Mouse (Mus musculus) left cerebral cortex, postnatal 25 days (tissue): ENCODE measurements around the gene Prom1. TPM values are rescaled to one million over a fixed set of nuclear protein-coding genes. Genes with fewer than 3 reads are reported as not detected.
"Not testable (repeated sequence)": the region's sequence is repeated elsewhere in the genome, so short reads cannot be mapped to it uniquely, and the experiment has no call there.

Source experiments
- DNase-seq, 2 experiments: peaks; one replicate each; pipeline ENCODE4 v3.0.0; 2022; ENCODE audit warnings: low spot score in 2 of 2, mixed read lengths in 1 of 2
- intact Hi-C: fragments of 180-260 bp; cut with DNase I; formaldehyde crosslinking; loops from one replicate; pipeline ENCODE4 v1.15.1; 2025
- total RNA-seq, 2 experiments: library from RNA; stranded (reverse); gene quantifications; 2 replicates each; pipeline ENCODE4 v1.2.3; 2021

Gene Prom1
- total RNA-seq = 10 to 100 TPM; 15.9 to 20.5 TPM

DNA sequence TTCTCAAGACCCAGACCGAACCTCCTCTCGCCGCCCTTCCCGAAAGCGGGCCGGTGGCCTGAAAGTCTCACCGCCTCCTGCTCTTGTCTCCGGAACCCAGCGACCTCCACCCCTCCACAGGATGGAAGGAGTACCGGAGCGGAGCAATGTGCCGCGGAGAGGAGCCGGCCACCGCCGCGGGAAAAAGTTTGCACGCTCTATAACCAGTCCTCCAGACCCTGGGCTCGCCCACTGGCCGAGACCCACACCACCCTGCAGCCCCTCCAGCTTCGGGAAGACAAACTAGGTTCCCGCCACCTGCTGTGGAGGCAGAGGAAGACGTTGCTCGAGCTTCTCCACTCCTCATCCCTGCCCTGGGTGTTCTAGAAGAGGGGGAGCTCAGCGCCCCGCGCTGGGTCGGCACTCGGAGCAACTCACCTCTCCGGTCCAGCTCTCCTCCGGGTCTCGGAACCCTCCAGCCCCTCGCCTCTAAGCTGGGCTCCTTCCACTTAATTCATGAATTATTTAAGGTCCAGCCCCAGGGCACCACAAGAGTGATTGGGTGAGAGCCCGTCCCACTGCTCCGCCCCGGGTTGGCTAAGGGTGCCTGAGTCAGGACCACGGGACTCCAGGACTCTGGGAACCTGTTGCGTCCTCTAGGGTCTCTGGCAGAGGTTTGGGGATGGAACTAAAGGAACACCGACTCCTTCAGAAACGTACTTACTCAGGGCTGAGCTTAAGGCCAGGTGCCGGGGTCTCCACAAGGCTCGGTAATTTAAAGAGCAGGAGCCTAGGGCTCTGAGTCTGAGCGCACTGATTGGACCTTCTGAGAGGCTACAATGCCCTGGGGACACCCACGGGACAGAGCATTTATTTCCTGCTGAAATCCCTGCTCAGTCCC is at the start of gene Prom1:
Gene Prom1 (minus strand): TSS at position 802 of the 880 bp plus-strand sequence.
- DNase-seq = no peak
- intact Hi-C loops = loop anchor here (5.0 kb wide), 1 partner anchor 264 kb away; no protein-coding TSS in a partner anchor

DNA sequence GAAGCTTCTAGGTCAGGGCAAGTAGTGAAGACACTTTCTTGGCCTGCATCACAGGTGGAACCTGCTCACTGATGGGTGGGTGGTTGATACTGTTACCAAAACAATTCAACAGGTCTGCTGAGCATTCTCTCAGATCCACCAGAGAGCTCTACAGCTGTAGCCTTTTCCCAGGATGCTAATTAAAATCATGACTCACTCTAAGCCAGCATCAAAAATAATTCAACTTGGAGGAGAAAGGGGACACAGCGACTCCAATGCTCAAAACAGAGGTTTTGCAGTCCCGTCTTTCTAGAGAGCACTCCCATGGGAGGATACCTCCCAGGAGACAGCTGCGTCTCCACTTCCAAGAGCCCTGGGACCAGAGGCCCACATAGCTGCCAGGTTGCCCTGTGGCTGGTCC is 45.9 kb upstream of the Prom1 start:
- intact Hi-C loops = no loop called here
- peak; percentile 12 to 67 for DNase-seq

DNA sequence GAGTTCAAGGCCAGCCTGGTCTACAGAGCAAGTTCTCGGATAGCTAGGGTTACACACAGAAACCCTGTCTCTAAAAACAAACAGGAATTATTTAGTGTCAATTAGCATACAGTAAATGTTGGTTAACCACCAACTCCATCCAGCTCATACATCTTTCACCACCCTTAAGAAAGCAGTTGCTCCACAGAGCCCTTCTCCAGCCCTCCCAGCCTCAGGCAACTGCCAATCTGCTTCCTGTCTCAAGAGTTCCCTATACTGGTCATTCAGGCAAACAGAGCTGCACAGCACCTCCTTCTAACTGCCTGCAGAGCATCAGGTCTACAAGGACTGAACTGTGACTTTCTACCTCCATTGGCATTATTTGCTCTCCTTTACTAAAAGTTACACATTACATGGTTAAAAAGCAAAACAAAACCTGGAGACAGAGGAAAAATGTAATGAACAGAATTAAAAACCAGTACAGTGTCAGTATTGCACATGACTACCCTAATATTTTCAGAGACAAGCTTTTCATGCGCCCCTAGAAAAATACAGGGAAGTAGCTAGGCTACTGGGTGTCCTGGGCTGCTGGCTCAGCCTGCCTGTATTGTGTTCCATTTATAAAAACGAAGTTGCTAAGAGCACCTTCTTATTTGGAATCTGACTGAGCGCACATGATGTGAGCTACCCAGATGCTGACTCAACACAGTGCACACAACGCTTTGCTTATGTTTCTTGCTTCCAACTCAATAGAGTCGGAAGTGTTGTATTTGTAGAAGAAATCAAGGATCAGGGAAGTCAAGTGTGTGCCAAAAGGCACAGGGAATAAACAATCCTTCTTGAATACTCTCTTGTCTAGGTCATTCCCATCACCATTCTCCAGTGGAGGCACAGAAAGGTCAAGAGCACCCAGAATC is 44.9 kb upstream of the Prom1 start:
- intact Hi-C loops = no loop called here
- DNase-seq = no peak

DNA sequence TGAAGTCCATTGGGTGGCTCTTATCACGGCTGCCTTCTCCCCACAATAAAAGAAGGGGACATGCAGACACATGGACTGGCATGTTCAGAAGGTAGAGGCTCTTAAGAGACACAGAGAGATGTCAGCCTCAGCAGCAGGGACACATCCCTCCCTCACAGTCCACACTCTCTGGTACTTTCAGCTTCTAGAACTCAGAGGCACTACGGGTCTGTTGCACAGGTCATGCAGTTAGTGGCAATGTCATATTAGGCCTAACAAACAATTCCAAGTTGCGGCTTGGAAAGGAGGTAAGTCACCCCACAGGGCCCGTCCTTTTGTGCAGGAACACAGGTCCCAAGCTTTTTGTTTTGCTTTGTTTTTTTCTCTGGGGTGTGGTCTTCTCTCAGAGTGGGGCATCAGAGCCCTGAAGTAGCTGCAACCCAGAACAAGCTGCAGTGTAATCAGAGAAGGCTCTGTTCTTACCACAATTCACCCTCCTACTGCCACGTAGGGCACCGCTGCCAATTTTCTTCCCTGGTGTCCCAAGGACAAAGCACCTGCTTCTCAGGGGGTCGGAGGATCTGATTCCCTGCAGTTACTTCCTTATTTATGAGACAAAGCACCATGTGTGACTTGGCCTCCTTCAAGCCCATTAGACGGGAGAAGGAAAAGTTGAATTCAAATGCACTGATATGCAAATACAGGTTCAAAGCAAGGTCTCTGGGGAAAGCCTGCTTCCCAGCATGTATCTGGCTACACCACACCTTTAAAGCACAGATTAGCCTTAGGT is 41.8 kb upstream of the Prom1 start:
- DNase-seq = no peak
- intact Hi-C loops = no loop called here

DNA sequence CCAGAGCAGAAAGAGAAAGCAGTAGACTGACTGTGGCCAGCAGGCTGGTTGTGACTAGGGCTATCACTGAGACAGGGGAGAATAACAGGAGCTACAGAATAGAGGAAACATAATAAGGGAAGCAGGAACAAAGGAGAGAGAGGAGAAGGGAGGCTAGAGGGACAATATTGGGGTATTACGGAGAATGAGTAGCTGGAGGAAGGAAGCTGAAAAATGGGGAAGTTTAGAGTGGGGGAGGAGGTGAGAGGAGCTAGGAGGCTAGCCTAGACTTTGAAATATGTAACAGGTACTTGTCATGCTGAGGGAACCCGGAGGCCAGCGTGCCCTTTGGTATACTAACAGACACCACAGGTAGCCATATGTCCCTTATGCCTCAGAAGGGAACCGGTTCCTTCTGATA is 25.7 kb upstream of the Prom1 start:
- DNase-seq = no peak
- intact Hi-C loops = no loop called here

DNA sequence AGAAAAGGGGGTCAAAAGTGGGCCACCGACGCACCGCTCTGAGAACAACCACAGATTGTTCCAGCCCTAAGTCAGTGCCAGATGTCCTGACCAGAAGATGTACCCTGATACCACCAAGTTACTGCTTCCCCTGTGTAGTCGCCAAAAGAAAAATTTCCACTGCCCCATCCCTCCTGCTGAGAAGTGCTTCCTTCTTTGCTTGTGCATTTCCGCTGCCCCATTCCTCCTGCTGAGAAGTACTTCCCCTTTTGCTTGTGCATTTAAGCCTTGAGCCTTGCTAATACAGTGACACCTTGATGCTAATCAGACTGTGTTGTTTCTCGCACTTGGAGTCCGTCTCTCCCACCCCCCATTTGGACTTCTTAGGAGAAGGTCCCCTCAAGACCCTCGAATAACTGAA is 24.7 kb upstream of the Prom1 start:
- DNase-seq, intact Hi-C loops: not testable (repeated sequence)

DNA sequence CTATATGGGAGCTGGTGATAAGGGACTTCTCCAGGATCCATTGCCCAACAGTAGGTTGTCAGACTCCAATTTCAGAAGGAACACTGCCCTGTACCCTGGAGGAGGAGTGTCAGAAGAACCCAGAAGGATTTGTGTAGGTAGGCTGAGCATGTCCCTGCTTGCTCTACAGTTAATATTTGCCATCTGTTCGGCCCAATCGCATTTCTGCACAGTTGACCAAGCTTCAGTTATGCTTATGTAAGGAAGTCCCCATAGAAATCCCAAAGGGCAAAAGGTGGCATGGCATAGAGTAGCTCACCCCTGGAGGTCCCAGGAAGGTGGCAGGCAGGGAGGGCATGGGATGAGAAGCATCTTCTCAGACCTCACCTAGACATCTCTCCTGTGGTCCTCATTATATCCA is 19.6 kb upstream of the Prom1 start:
- no peak for DNase-seq

DNA sequence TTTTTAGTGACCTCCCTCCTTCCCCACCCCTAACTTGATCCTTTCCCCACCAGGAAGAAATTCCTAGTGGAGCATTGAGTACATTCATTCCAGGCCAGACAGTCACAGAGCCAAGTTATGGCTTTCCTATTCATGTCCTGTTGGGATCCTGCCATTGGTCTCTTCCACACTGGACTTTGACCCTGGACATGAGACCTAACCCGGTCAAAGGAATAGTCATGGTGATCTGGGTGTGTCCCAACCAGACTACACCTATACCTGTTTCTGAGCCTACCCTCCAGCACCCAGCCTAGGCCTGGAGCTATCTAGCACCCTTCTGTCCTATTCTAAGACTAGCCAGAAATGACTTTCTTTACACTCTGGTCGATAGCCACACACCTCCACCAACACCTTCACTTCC is 11.3 kb upstream of the Prom1 start:
- intact Hi-C loops = no loop called here
- no peak for DNase-seq

More for the DNA sequence above, 19.6 kb upstream of the Prom1 start:
- intact Hi-C loops = no loop called here

DNA sequence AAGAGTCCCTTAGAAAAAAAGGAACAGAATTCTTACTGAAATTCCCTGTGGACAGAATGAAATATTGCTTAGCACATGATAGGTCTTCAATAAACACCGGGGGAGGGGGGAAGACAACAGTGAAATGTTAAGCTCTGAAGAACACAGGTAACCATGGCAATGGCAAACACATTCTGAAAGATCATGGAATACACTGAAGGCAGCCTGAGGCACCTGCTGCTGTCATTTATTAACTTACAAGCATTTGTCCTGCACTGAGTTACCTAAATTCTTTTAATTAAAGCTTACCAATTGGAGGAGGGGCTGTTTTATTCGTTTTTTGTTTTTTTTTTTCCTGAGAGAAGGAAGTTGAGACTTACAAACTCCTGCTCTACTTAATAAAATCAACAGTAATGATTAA is 7.3 kb upstream of the Prom1 start:
- DNase-seq = no peak
- intact Hi-C loops = no loop called here

DNA sequence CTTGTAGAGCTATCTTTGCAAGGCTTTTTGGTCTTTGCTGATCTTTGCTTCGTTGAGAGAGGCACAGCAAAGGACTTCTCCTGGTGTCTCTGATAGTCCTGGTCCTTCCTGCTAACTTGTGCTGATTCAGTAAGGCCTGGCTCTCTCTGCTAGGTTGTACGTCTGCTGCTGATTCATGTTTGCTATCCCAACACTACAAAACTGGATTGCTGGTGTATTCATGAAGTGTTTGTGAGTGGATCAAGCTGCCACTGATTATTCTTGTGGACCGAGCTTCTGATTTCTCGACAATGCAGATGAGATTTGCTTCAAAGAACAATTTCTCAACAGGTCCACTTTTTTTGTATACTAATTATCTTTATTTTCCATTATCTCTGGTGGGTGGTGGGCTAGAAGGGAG is 6.3 kb upstream of the Prom1 start:
- no peak for DNase-seq
- intact Hi-C loops = no loop called here

DNA sequence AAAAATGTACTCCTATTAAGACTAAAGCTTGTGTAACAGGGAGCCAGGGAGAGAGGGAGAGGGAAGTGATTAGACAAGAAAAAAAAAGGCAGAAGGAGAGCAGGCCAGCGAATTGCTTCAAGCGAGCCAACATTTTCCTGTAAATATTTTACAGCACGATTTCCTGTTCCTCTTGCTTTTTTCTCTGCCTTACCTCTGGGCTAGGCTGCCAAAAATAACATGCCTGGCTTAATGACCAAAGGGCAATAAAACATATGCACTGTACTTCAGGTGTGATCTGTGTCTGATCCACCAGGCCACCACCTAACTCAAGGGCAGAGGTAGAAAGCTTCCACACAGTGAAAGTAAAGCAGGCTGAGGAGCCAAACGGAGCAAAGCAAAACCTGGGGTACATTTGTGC is 3.4 kb upstream of the Prom1 start:
- no peak for DNase-seq
- intact Hi-C loops = no loop called here

DNA sequence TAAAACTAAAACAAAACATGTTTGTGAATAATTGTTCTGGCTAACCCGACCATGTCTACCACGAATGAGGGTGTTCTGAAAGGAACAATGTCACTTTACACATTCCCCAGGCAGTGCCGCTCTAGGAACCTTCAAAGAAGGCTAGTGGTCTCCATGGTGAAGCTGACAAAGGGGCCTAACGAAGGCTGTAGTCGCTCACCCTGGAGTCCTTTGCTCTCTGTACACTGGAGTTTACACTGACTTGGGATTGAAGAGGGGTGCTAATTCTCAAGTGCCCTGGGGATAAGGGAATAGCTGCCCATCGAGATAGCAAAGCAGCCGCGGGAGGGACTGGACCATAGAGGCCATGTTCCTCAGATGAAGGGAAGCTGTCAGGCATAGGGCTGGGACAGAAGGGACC is 2.9 kb upstream of the Prom1 start:
- DNase-seq = no peak
- intact Hi-C loops = loop anchor here (5.0 kb wide), 1 partner anchor 267 kb away; no protein-coding TSS in a partner anchor

DNA sequence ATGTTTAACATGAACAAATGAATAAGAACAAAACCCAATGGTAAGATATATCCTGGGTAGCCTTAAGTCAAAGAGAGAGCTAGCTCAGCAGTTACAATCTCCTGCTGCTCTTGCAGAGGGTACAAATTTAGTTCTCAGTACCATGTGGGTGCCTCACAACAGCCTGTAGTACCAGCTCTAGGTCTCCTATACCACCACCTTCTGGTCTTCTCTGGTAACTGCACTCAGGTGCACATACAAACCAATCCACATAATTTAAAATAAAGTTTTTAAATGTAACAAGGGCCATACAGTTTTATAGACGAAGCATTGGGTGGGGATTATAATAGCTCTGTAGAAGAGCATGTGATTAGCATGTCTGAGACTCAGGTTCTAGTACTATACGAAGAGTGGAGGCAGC is 2.3 kb upstream of the Prom1 start:
- no peak for DNase-seq
- intact Hi-C loops = loop anchor here (5.0 kb wide), 1 partner anchor 267 kb away; no protein-coding TSS in a partner anchor

DNA sequence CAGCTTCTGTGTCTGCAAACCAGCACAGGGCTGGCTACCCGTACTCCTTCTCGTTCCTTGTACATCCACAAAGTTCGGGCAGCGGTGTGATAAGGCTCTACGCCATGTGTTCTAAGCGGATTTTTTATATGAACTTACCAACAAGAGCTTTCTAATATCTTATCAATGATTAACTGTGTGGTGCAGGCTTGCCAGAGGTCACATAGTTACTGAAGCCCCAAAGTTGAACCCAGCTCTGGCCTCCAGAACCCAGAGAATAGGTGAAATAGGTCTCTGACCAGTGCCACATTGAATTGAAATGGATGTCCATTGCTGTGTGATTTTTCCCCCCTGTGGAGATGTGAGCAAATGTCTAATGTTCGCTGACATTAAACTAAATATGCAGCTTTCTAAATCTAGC is 1.3 kb upstream of the Prom1 start:
- no peak for DNase-seq
- intact Hi-C loops = loop anchor here (5.0 kb wide), 1 partner anchor 266 kb away; no protein-coding TSS in a partner anchor

DNA sequence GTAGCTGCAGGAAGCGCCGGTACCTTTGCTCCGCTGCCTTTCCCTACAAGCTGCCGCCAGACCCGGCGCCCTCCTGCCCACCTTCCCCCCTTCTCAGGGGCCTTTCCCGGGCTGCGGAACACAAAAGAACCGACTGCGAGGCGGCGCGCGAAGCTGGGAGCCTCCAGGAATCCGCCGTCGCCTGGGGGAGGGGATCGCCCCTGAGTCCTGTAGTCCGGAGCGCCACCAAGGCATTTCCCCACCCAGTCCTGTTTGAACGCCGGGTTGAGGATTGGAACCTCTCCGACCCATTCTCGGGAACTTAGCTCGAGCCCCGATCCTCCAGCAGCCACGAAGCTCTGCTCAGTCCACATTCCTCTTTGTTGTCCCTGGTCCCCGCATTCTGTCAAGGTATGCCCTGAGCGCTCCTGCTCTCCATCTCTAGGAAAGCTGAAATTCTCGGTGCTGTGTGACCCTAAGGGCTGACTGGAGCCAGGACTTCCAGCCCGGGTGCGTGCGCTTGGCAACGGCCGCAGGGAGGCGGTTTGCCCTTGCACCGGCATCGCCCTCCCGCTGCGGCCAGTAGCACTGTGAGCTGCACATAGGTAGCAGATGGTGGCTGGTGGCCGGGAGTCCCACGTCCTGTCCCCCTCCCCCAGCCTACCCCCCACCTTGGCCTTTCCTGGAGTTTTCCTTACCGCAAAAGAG is 1.1 kb downstream of the Prom1 start:
- DNase-seq = peak; percentile 6 to 7
- intact Hi-C loops = loop anchor here (5.0 kb wide), 1 partner anchor 263 kb away; no protein-coding TSS in a partner anchor

DNA sequence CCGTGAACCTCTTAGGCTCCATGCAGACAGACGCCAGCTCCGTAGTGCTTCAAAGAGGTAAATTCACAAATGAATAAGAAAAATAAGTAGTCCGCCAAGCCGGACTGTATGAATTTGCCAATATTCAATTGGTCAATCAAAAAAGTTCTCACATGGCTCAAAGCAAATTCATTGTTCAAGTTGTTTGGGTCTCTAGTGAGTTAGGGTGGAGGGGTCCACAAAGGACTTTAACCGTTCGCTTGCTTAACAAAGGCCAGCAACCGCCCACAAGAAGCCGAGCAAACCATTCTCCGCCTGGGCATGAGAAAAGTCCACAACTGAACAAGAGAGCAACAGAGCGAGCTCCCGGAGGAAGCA is 1.7 kb downstream of the Prom1 start:
- DNase-seq = peak in 1 of 2 experiments; percentile 4
- intact Hi-C loops = loop anchor here (5.0 kb wide), 1 partner anchor 263 kb away; no protein-coding TSS in a partner anchor

DNA sequence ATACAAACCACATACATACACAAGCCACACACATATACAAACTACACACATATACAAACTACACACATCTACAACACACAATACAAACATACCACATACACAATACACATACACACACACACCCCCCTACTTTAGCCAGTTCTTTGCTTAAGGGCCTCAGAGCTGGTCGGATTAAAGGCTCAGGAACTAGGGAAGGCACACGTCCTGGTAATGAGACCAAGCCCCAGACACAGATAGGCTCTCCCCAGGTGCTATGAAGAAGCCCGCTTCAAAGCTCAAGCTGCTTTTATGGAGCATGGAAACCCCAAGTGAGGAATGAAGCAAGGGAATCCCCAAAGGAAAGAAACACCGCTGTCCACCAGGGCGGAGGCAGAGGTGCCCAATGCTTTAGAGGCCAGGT is 4.8 kb downstream of the Prom1 start:
- intact Hi-C loops = no loop called here
- DNase-seq = no peak

DNA sequence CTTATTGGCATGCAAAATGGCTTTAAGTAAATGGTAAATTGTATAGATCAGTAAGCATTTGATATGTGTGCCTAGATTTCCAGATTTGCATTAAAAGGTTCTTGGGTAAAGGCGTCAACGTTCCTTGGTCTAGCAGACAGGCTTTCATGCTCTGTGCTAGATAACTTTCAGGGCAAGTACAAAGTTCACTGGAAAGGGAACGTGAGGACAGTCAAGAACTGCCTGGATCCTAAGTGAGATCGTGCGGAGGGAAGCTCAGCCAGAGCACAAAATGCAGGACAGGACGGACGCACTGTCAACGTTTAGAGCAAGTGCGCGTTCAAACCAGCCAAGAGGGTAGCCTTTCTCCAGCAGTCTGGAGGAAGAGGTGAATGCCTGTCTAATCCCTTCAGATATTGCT is 5.7 kb downstream of the Prom1 start:
- DNase-seq = no peak
- intact Hi-C loops = no loop called here

DNA sequence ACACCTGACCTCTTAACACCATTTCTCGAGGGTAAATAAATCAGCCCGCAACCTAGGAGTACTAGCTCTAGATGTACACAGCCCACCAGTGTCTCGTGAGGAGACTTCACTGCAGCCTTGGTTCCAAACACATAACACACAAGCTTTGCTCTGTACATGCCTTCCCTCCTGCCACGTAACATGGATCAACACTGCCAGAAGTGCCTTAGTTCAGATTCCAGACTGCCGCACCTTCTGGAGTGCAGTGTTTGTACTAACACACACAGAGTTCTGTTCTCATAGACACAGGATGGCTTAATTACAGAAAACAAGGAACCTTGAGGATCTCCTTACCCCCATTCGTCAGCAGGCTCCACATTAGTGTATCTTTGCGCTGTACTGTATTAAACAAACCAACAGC is 6.1 kb downstream of the Prom1 start:
- DNase-seq = no peak
- intact Hi-C loops = no loop called here
